In genomic region chr5:24599137-24599536, GRCm38 (mm10) we compare ENCODE assay signal across 10 mouse cellular contexts. TPM values are rescaled to one million over a fixed set of nuclear protein-coding genes. Genes with fewer than 3 reads are reported as not detected.
DNase-seq lines count a peak whose midpoint lies in the region; ATAC-seq and TF ChIP-seq lines count a peak whose summit lies in the region.
"Had no signal": no experiment of that assay in that cellular context is flagged by ENCODE, and none has a peak within 500 bp of the region (broad histone marks: within the 10 kb centered on the region; RNA-seq: fewer than 3 reads in every experiment).

No protein-coding gene starts in this region.

- H3K27me3 ChIP-seq in heart, embryonic 14.5 days (ENCODE audit: control insufficient read depth, insufficient read depth, low read length), result no peaks in the 10 kb centered on the region
- H3K27me3 ChIP-seq in heart, adult 2 months (ENCODE audit: control insufficient read depth, insufficient read depth, low read length), result no peaks in the 10 kb centered on the region
- H3K27me3 ChIP-seq in embryonic facial prominence, embryonic 10.5 days (replicated peaks; ENCODE audit: low read depth, poor library complexity, severe bottlenecking), result peaks cover 71% of the 10 kb centered on the region
- 0 out of 2 replicates have a peak, but pooled peaks cover 3% of the 10 kb centered on the region for H3K27me3 ChIP-seq in hindbrain, embryonic 13.5 days
- H3K27me3 ChIP-seq in midbrain, embryonic 15.5 days (replicated peaks), result no peaks in the 10 kb centered on the region
- H3K27me3 ChIP-seq in thymus, adult 2 months (ENCODE audit: control insufficient read depth, insufficient read depth, low read length), result peaks cover 18% of the 10 kb centered on the region; the same call in 1 of the 2 replicates

- no peaks in the 10 kb centered on the region for H3K79me2 ChIP-seq in heart, adult 2 months (replicated peaks; ENCODE audit: control insufficient read depth, insufficient read depth, low read length)

- no peak for ATAC-seq in heart, embryonic 14.5 days (ENCODE audit: insufficient number of reproducible peaks, insufficient read depth, low FRiP score, low read depth)
- ATAC-seq in hindbrain, embryonic 13.5 days (ENCODE audit: low FRiP score), result no peak
- no peak for ATAC-seq in midbrain, embryonic 15.5 days (replicated peaks)
- no peak for ATAC-seq in CD4-positive, CD25-positive, alpha-beta regulatory T cell, adult 4 months

- peak overlapping the region in 1 of 2 experiments; percentile 28; a peak in 2 of 4 replicates for H3K27ac ChIP-seq in heart, embryonic 14.5 days (replicated peaks in 1 of 2; ENCODE audit: control insufficient read depth in 1 of 2, insufficient read depth in 1 of 2, low read depth in 2 of 2, low read length in 2 of 2)
- H3K27ac ChIP-seq in heart, adult 2 months, result no peak overlapping the region
- peak overlapping the region; percentile 74; the same call in 1 of the 2 replicates for H3K27ac ChIP-seq in embryonic facial prominence, embryonic 10.5 days (replicated peaks)
- H3K27ac ChIP-seq in hindbrain, embryonic 13.5 days, result peak overlapping the region; percentile 74; the same call in 1 of the 2 replicates
- peak overlapping the region; percentile 76 for H3K27ac ChIP-seq in midbrain, embryonic 15.5 days
- no peak overlapping the region for H3K27ac ChIP-seq in thymus, adult 2 months (ENCODE audit: control insufficient read depth, insufficient read depth, low read length)

- TF ChIP-seq CTCF in heart, adult 2 months (IDR thresholded peaks at IDR 0.05), result no peak
- TF ChIP-seq CTCF in thymus, adult 2 months (IDR thresholded peaks at IDR 0.05; ENCODE audit: borderline replicate concordance, control insufficient read depth, extremely low read depth, insufficient read depth, low read length, poor library complexity), result no peak

- peaks cover 27% of the 10 kb centered on the region for H3K36me3 ChIP-seq in heart, embryonic 14.5 days (ENCODE audit: control insufficient read depth, insufficient read depth, low read length)
- no peaks in the 10 kb centered on the region for H3K36me3 ChIP-seq in heart, adult 2 months (ENCODE audit: control insufficient read depth, insufficient read depth, low read length)
- H3K36me3 ChIP-seq in embryonic facial prominence, embryonic 10.5 days (replicated peaks), result peaks cover 18% of the 10 kb centered on the region
- H3K36me3 ChIP-seq in hindbrain, embryonic 13.5 days, result peaks cover 18% of the 10 kb centered on the region
- peaks cover 10% of the 10 kb centered on the region; the same call in 1 of the 2 replicates for H3K36me3 ChIP-seq in midbrain, embryonic 15.5 days (replicated peaks)
- H3K36me3 ChIP-seq in thymus, adult 2 months (ENCODE audit: control insufficient read depth, insufficient read depth, low read length), result no peaks in the 10 kb centered on the region

- H3K4me3 ChIP-seq in heart, embryonic 14.5 days (ENCODE audit: control insufficient read depth in 1 of 2, insufficient read depth in 1 of 2, low read depth in 1 of 2, low read length in 2 of 2), result peak overlapping the region; percentile 47 to 52
- no peak overlapping the region for H3K4me3 ChIP-seq in heart, adult 2 months
- peak overlapping the region; percentile 67 for H3K4me3 ChIP-seq in embryonic facial prominence, embryonic 10.5 days
- peak overlapping the region; percentile 53 for H3K4me3 ChIP-seq in hindbrain, embryonic 13.5 days
- H3K4me3 ChIP-seq in midbrain, embryonic 15.5 days, result peak overlapping the region; percentile 48
- H3K4me3 ChIP-seq in thymus, adult 2 months (ENCODE audit: control insufficient read depth, insufficient read depth, low read length), result no peak overlapping the region

- intact Hi-C loops in heart, adult 2 months (cut with DNase I), result no loop called here

- no peaks in the 10 kb centered on the region for H3K9me3 ChIP-seq in heart, embryonic 14.5 days (ENCODE audit: control insufficient read depth, low read length)
- no peaks in the 10 kb centered on the region for H3K9me3 ChIP-seq in embryonic facial prominence, embryonic 10.5 days
- H3K9me3 ChIP-seq in hindbrain, embryonic 13.5 days, result no peaks in the 10 kb centered on the region
- H3K9me3 ChIP-seq in midbrain, embryonic 15.5 days, result no peaks in the 10 kb centered on the region

- peaks cover 36 to 45% of the 10 kb centered on the region in 2 experiments for H3K4me1 ChIP-seq in heart, embryonic 14.5 days (ENCODE audit: control insufficient read depth in 2 of 2, insufficient read depth in 2 of 2, low read length in 2 of 2)
- peaks cover 16% of the 10 kb centered on the region for H3K4me1 ChIP-seq in heart, adult 2 months (ENCODE audit: control insufficient read depth, insufficient read depth, low read length)
- H3K4me1 ChIP-seq in embryonic facial prominence, embryonic 10.5 days, result peaks cover 82% of the 10 kb centered on the region
- peaks cover 84% of the 10 kb centered on the region for H3K4me1 ChIP-seq in hindbrain, embryonic 13.5 days (replicated peaks)
- peaks cover 89% of the 10 kb centered on the region for H3K4me1 ChIP-seq in midbrain, embryonic 15.5 days
- H3K4me1 ChIP-seq in thymus, adult 2 months (replicated peaks; ENCODE audit: control insufficient read depth, insufficient read depth, low read length), result peaks cover 20% of the 10 kb centered on the region; the same call in 1 of the 2 replicates

- no peak for TF ChIP-seq POLR2A in heart, adult 2 months (IDR thresholded peaks at IDR 0.05; ENCODE audit: insufficient read depth, low read depth, low read length)
- TF ChIP-seq POLR2A in thymus, adult 2 months (IDR thresholded peaks at IDR 0.05; ENCODE audit: control insufficient read depth, extremely low read depth, insufficient read depth, low read length, poor library complexity), result no peak

- WGBS in heart, embryonic 14.5 days, result 12% methylated on average over 8 of the region's 8 CpGs
- WGBS in heart, adult 2 months, result 34% methylated on average over 8 of the region's 8 CpGs
- WGBS in embryonic facial prominence, embryonic 10.5 days, result 13% methylated on average over 8 of the region's 8 CpGs
- WGBS in hindbrain, embryonic 13.5 days, result 14% methylated on average over 8 of the region's 8 CpGs
- WGBS in midbrain, embryonic 15.5 days, result 9% methylated on average over 8 of the region's 8 CpGs
- WGBS in thymus, adult 2 months, result 34% methylated on average over 8 of the region's 8 CpGs

- peak overlapping the region; percentile 76 for H3K9ac ChIP-seq in heart, embryonic 14.5 days (ENCODE audit: low read length)
- no peak overlapping the region for H3K9ac ChIP-seq in heart, adult 2 months (ENCODE audit: low read depth, low read length)
- H3K9ac ChIP-seq in hindbrain, embryonic 13.5 days, result peak overlapping the region; percentile 82
- peak overlapping the region; percentile 58 for H3K9ac ChIP-seq in midbrain, embryonic 15.5 days

- H3K4me2 ChIP-seq in heart, embryonic 14.5 days (ENCODE audit: low read length), result peak overlapping the region; percentile 94
- H3K4me2 ChIP-seq in hindbrain, embryonic 13.5 days, result peak overlapping the region; percentile 90
- H3K4me2 ChIP-seq in midbrain, embryonic 15.5 days, result peak overlapping the region; percentile 64

- TF ChIP-seq EP300 in heart, adult 2 months (IDR thresholded peaks at IDR 0.05; ENCODE audit: insufficient read depth, low read depth, low read length), result no peak

- no peak for DNase-seq in heart, adult 2 months
- DNase-seq in embryonic facial prominence, embryonic 10.5 days (ENCODE audit: low spot score), result no peak
- DNase-seq in ovary, postnatal 36 days (ENCODE audit: low spot score), result no peak
- DNase-seq in thymus, adult 2 months, result no peak

RNA-seq across cellular contexts. Expression of gene Chpf2, which starts 12.6 kb away (rescaled TPM):
- polyA plus RNA-seq in heart, embryonic 14.5 days (2014; fragmentation: Nextera tagmentation; extraction: Ambion mirVana), result 8.6 and 8.9 TPM in 2 replicates
- total RNA-seq in heart, adult 2 months (2021), result 1 to 10 TPM; 7.5 to 9.0 TPM
- polyA plus RNA-seq in heart, adult 2 months (2012; rRNA removed), result 9.9 and 12.3 TPM in 2 replicates
- polyA plus RNA-seq in embryonic facial prominence, embryonic 10.5 days (2016; fragmentation: Nextera tagmentation; extraction: Ambion mirVana), result 14.8 and 19.6 TPM in 2 replicates
- polyA plus RNA-seq in hindbrain, embryonic 13.5 days (2015; fragmentation: Nextera tagmentation; extraction: Ambion mirVana), result 17.4 and 19.9 TPM in 2 replicates
- polyA plus RNA-seq in midbrain, embryonic 15.5 days (2015; fragmentation: Nextera tagmentation; extraction: Ambion mirVana), result 22.1 and 23.0 TPM in 2 replicates
- polyA plus RNA-seq in CD4-positive, CD25-positive, alpha-beta regulatory T cell, adult 4 months (2017; shearing (Covaris generic)), result 10 to 100 TPM in 1 of 2 experiments, 1 to 10 TPM in 1; 9.3 to 15.6 TPM
- 53.5 and 55.5 TPM in 2 replicates for polyA plus RNA-seq in thymus, adult 2 months (2012; rRNA removed)

RNA-seq across cellular contexts. Expression of gene Abcf2, which starts 21.9 kb away (rescaled TPM):
- polyA plus RNA-seq in heart, embryonic 14.5 days (2014; fragmentation: Nextera tagmentation; extraction: Ambion mirVana), result 57.4 and 60.8 TPM in 2 replicates
- total RNA-seq in heart, adult 2 months (2021), result 10 to 100 TPM; 52.5 to 55.8 TPM
- 43.3 and 57.2 TPM in 2 replicates for polyA plus RNA-seq in heart, adult 2 months (2012; rRNA removed)
- 181 and 183 TPM in 2 replicates for polyA plus RNA-seq in embryonic facial prominence, embryonic 10.5 days (2016; fragmentation: Nextera tagmentation; extraction: Ambion mirVana)
- polyA plus RNA-seq in hindbrain, embryonic 13.5 days (2015; fragmentation: Nextera tagmentation; extraction: Ambion mirVana), result 91.6 and 92.3 TPM in 2 replicates
- 83.8 and 86.4 TPM in 2 replicates for polyA plus RNA-seq in midbrain, embryonic 15.5 days (2015; fragmentation: Nextera tagmentation; extraction: Ambion mirVana)
- 10 to 100 TPM; 62.1 to 87.7 TPM for polyA plus RNA-seq in CD4-positive, CD25-positive, alpha-beta regulatory T cell, adult 4 months (2017; shearing (Covaris generic))
- polyA plus RNA-seq in thymus, adult 2 months (2012; rRNA removed), result 117 and 121 TPM in 2 replicates

RNA-seq across cellular contexts. Expression of gene Smarcd3, which starts 25.1 kb away (rescaled TPM):
- polyA plus RNA-seq in heart, embryonic 14.5 days (2014; fragmentation: Nextera tagmentation; extraction: Ambion mirVana), result 71.0 and 78.4 TPM in 2 replicates
- 10 to 100 TPM; 58.7 to 61.8 TPM for total RNA-seq in heart, adult 2 months (2021)
- polyA plus RNA-seq in heart, adult 2 months (2012; rRNA removed), result 60.2 and 61.0 TPM in 2 replicates
- polyA plus RNA-seq in embryonic facial prominence, embryonic 10.5 days (2016; fragmentation: Nextera tagmentation; extraction: Ambion mirVana), result 22.2 and 24.8 TPM in 2 replicates
- 86.2 and 87.6 TPM in 2 replicates for polyA plus RNA-seq in hindbrain, embryonic 13.5 days (2015; fragmentation: Nextera tagmentation; extraction: Ambion mirVana)
- polyA plus RNA-seq in midbrain, embryonic 15.5 days (2015; fragmentation: Nextera tagmentation; extraction: Ambion mirVana), result 182 and 186 TPM in 2 replicates
- polyA plus RNA-seq in CD4-positive, CD25-positive, alpha-beta regulatory T cell, adult 4 months (2017; shearing (Covaris generic)), result under 1 TPM; 0.48 to 0.61 TPM
- polyA plus RNA-seq in thymus, adult 2 months (2012; rRNA removed), result 3.7 and 6.1 TPM in 2 replicates

RNA-seq across cellular contexts. Expression of gene 4931409K22Rik, which starts 42.5 kb away (rescaled TPM):
- polyA plus RNA-seq in heart, embryonic 14.5 days (2014; fragmentation: Nextera tagmentation; extraction: Ambion mirVana), result not detected in 2 replicates
- total RNA-seq in heart, adult 2 months (2021), result not detected
- 0.06 TPM in 1 of 2 replicates, not detected in the other for polyA plus RNA-seq in heart, adult 2 months (2012; rRNA removed)
- polyA plus RNA-seq in embryonic facial prominence, embryonic 10.5 days (2016; fragmentation: Nextera tagmentation; extraction: Ambion mirVana), result 0.07 and 0.08 TPM in 2 replicates
- polyA plus RNA-seq in hindbrain, embryonic 13.5 days (2015; fragmentation: Nextera tagmentation; extraction: Ambion mirVana), result 0.12 and 0.19 TPM in 2 replicates
- 0.06 TPM in 1 of 2 replicates, not detected in the other for polyA plus RNA-seq in midbrain, embryonic 15.5 days (2015; fragmentation: Nextera tagmentation; extraction: Ambion mirVana)
- not detected for polyA plus RNA-seq in CD4-positive, CD25-positive, alpha-beta regulatory T cell, adult 4 months (2017; shearing (Covaris generic))
- polyA plus RNA-seq in thymus, adult 2 months (2012; rRNA removed), result not detected in 2 replicates
- total RNA-seq: gastrocnemius, postnatal 25 days had no signal
- polyA plus RNA-seq: liver, embryonic 16.5 days had no signal

RNA-seq across cellular contexts. Expression of gene Asb10, which starts 58.4 kb away (rescaled TPM):
- polyA plus RNA-seq in heart, embryonic 14.5 days (2014; fragmentation: Nextera tagmentation; extraction: Ambion mirVana), result 5.0 and 6.3 TPM in 2 replicates
- total RNA-seq in heart, adult 2 months (2021), result 10 to 100 TPM; 80.8 to 93.5 TPM
- 138 and 163 TPM in 2 replicates for polyA plus RNA-seq in heart, adult 2 months (2012; rRNA removed)
- 0.29 TPM in 1 of 2 replicates, not detected in the other for polyA plus RNA-seq in embryonic facial prominence, embryonic 10.5 days (2016; fragmentation: Nextera tagmentation; extraction: Ambion mirVana)
- 0.16 and 0.49 TPM in 2 replicates for polyA plus RNA-seq in hindbrain, embryonic 13.5 days (2015; fragmentation: Nextera tagmentation; extraction: Ambion mirVana)
- polyA plus RNA-seq in midbrain, embryonic 15.5 days (2015; fragmentation: Nextera tagmentation; extraction: Ambion mirVana), result 0.06 and 0.11 TPM in 2 replicates
- polyA plus RNA-seq in CD4-positive, CD25-positive, alpha-beta regulatory T cell, adult 4 months (2017; shearing (Covaris generic)), result not detected
- 0.38 and 9.5 TPM in 2 replicates for polyA plus RNA-seq in thymus, adult 2 months (2012; rRNA removed)

Comparison
In these comparisons a context has a peak if more than half of its experiments do, and no peak if none do; other contexts are left out.
1. H3K4me3 ChIP-seq: peak in heart, embryonic 14.5 days (2 of 2), embryonic facial prominence, embryonic 10.5 days (single experiment), hindbrain, embryonic 13.5 days (single experiment) and midbrain, embryonic 15.5 days (single experiment); none in heart, adult 2 months (single experiment) and thymus, adult 2 months (single experiment).
2. H3K27ac ChIP-seq: peak in embryonic facial prominence, embryonic 10.5 days (single experiment), hindbrain, embryonic 13.5 days (single experiment) and midbrain, embryonic 15.5 days (single experiment); none in heart, adult 2 months (single experiment) and thymus, adult 2 months (single experiment).
3. Peak in every context shown above with its lines, with median percentiles within 50 percentile points of each other: H3K4me2 ChIP-seq.